Mouse (Mus musculus) heart, adult 2 months (tissue): Measurements from ENCODE around the gene Cd101.

Source experiments
- CTCF ChIP-seq: fragments of 200-600 bp; IDR thresholded peaks from 2 replicates; pipeline ENCODE4 v1.8.1; 2022; ENCODE audit warnings: antibody characterized with exemption, mild to moderate bottlenecking, moderate library complexity
- EP300 ChIP-seq: fragments of 200-500 bp; IDR thresholded peaks from 2 replicates; pipeline ENCODE4 v1.6.1; 2011; ENCODE audit warnings: low read depth, low read length, control low read depth; ENCODE audit not compliant: insufficient read depth
- POLR2A ChIP-seq: fragments of 200-500 bp; IDR thresholded peaks from 2 replicates; pipeline ENCODE4 v1.6.1; 2011; ENCODE audit warnings: mild to moderate bottlenecking, low read depth, low read length, control low read depth; ENCODE audit not compliant: insufficient read depth

GRCm38 (mm10) chr3:101066175-101066574 lies 36.8 kb upstream of the Cd101 start:
- no peak for TF ChIP-seq EP300
- TF ChIP-seq POLR2A = no peak
- TF ChIP-seq CTCF = no peak
